Mouse (Mus musculus): Measurements from ENCODE around the gene Mrtfa. TPM values are rescaled to one million over a fixed set of nuclear protein-coding genes. Genes with fewer than 3 reads are reported as not detected.
A peak's percentile ranks its signal among the peaks of the same experiment; 100 is the strongest.
"Not testable (repeated sequence)": the region's sequence is repeated elsewhere in the genome, so short reads cannot be mapped to it uniquely, and the experiment has no call there.

The Mrtfa gene
- total RNA-seq (2021): 27.2 and 27.4 TPM in 2 replicates
- long read RNA-seq, partial matches to known transcripts: 4 of 11 reads
- long read RNA-seq, other reads (novel, unspliced or antisense): 7 of 11 reads

DNA sequence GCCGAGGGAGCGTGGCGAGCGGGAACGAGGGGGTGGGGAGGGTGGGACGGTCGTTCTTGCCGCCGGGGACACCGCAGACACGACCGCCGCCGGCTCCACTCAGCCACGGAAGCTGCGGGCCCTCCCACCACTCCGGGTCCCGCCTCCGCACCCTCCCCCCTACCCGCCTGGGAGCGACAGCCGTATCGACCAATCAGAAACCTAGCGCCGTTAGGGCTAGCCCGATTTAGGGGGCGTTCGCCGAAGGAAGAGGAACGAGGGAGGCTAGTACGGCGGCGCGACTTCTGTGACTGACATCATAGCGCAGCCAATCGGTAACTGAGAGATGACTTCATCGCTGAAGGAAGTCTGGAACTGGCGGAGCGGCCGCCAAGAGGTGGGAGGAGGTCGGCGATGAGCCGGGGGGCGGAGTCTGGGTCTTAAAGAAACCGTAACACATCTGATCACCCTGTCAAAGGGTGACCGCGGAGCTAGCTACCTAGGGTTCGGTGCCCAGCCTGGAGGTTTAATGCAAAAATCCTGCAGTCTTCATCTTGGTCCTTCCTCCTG is at the start of gene Mrtfa:
Gene Mrtfa (minus strand): TSS at position 128 of the 549 bp plus-strand sequence.
- peak; percentile 99 for DNase-seq

DNA sequence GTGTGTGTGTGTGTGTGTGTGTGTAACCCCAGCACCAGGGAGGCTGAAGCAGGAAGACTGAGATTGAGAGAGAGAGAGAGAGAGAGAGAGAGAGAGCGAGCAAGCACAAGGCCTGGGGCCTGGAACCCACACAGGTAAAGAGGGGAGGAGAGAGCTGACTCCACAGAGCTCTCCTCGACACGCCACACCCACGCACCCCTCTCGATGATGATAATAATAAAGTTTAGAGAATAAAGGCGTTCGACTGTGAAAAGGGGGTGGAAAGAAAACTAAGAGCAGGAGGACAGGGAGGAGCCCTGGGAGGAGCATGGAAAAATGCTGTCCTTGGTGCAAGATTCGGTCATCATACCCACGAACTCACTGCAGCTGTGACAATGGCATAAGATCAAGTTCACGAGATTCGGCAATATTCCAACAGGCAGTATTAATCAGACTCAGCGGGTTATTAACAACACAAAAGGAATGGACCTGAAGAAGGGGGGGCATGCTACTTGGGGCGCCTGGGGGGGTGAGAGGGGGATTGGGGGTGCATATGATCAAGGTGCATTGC is 49.3 kb upstream of the Mrtfa start:
- DNase-seq: no peak

DNA sequence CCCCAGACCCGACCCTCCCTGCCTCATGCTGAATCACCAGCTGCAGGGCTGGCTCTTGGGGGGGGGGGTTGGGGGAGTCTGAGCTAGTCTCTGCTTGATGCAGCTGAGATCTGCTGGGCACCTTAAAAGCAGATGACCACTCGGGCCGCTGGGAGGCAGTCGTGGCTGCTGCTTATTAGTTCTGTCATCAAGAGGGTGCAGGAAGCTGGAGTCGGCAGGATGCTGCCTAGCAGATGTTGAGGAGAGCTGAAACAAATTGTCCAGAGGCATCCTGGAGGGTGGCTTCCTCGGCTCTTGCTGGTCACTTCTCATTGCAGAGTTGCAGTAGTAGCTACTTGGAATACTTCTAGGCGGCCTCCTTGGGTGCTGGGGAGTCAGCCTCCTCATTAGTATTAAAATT is 48.7 kb upstream of the Mrtfa start:
- DNase-seq: peak; percentile 50

DNA sequence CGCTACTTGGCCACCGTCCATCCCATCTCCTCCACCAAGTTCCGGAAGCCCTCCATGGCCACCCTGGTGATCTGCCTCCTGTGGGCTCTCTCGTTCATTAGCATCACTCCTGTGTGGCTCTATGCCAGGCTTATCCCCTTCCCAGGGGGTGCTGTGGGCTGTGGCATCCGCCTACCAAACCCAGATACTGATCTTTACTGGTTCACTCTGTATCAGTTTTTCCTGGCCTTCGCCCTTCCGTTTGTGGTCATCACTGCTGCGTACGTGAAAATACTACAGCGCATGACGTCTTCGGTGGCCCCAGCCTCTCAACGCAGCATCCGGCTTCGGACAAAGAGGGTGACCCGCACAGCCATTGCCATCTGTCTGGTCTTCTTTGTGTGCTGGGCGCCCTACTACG is 46.9 kb upstream of the Mrtfa start:
- no peak for DNase-seq

DNA sequence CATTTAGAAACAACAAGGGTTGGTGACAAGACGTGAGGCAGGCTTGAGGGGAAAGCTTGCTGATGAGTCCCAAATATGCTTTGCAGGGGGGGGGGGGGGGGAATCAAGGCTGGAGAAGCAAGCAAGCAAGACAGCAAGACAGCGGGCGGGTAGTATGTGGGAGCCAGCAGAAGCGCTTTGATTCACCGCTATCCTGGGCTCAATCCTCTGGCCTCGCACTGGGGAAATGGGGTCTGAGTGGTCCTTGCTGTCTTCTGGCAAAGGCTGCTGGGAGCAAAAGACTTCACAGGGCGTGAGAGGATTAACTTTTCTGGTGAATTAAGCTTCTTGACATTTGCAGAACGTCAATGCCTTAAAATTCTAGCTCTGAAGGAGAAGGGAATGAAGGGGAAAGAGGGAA is 45.5 kb upstream of the Mrtfa start:
- DNase-seq: no peak

DNA sequence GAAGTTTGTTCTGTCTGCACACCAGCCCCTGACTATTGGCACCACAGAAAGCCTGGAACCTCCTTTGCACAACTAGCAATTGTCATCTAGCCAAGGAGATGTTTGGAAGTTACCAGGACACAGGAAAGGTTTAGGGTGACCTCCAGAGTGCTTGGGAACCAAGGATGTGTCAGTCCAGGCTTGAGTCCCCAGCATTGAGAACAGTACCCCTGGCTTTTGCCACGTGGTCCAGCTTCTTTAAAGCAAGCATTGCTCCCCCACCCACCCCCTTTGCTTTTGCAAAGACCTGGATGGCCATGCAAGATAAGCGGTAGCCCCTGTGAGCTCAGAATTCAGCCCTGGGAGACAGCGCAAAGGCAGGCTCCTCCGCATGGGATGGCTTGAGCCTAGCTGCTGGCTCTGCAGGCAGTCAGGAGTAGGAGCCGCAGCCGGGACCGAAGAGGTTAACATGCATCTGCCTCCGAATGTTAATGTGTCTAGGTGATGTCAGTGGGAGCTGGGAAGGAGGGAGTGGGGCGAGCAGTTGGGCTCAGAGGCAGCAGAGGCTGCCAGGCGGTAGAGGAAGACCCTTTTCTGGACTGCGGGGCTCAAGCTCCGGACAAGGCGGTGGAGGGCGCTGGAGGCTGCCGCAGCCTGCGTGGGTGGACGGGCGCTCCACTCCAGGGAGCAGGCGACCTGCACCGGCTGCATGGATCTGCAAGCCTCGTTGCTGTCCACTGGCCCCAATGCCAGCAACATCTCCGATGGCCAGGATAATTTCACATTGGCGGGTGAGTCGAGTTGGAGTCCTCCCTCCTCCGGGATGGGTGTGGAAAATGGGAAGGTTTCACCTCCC is 44.7 kb upstream of the Mrtfa start, which contains the start of gene Mchr1:
Gene Mchr1 (plus strand): TSS at position 414 of the 835 bp plus-strand sequence.
- DNase-seq: peak; percentile 57

DNA sequence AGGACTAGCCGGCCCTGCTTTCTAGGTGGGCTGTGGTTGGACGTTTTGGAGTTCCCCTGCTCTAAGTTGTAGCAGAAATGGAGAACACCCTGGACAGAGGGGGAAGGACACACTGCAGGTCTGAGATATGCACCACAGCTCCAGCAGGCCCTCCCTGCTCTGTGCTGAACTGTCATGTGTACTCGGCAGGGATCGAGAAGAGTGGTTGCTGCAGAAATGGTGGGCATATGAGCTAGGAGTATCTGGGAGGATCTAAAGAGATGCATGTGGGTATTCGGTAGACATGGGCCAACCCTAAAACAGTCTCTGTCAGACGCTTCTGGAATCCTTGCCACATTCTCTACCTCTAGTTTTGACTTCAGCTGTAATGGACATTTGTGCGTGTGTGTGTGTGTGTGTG is 40.8 kb upstream of the Mrtfa start:
- DNase-seq: no peak

DNA sequence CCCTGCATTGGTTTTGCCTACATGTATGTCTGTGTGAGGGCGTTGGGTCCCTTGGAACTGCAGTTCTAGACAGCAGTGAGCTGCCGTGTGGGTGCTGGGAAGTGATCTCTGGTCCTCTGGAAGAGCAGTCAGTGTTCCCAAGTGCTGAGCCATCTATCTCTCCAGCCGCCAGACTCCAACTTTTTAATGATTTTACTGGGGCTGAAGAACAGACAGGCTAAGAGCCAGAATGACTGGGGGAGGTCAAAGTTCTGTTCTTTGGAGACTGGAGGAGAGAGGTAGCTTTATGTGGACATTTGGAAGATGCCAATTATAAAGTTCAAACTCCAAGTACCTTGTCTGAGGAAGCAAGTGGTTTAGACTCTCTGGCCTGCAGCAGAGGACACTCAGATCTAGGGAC is 39.2 kb upstream of the Mrtfa start:
- DNase-seq: no peak

DNA sequence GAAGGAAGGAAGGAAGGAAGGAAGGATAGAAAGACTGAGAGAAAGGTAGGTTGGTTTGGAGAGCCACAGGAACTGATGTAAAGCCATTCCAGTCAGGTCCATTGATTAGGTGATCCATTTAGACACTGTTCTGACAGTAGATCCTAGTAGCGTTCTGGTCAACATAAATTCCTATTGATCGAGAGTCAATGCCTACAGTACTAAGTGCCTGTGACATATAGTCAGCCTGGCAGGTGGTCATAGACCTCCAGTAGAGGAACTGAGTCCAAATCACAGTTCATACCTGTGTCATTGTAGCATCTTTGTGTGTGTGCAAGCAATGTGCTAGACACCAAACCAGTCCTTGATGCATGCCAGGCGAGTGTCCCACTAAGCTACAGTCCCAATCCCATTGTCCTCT is 37.7 kb upstream of the Mrtfa start:
- no peak for DNase-seq

DNA sequence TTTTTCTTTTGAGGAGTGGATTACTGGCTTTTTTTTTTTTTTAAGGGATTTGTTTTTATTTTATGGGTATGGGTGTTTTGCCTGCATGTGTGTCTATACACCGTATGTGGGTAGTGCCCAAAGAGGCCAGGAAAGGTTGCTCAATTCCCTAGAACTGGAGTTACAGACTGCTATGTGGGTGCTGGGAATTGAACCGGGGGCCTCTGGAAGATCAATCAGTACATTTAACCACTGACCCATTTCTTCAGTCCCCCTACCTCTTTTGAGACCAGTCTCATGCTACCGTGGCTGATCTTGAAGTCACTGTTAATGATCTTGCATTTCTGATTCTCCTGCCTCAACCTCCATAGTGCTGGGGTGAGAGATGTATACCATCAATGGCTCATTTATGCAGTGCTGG is 36.7 kb upstream of the Mrtfa start:
- no peak for DNase-seq

DNA sequence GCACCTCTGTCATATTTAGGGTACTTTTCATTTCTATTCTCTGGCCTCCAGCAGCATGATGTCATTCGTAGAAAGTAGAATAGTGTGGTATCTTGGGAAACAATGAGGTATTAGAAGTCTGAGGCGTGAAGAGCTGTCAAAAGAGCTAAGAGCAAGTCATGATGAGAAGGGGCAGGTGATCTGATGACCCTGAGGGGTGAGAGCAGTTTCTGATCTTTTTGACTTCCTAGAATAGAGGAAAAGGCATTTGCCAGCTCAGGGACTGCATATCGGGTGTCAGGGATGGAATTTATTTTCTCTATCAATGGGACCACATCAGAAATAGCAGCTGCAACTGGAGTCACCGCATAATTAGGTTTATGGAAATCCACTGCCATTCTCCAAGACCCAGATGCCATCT is 36.2 kb upstream of the Mrtfa start:
- DNase-seq: no peak

DNA sequence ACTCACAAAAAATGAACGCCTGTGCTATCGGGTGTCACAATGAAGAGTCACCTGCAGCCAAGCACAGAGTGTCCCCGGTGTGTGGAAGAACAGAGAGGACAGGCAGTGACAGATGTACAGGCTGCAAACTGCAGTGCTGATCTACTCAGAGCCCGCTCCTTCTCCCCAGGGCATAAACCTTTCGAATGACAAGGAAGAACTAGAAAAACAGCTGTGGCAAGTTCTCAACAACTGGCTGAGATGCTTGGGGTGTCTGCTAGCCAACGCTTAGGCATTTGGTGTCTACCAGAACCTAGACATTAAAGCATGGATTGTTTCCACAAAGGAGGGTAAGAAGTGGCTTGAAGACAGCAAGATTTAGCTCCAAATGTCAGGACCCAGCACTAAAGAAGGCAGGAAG is 35.2 kb upstream of the Mrtfa start:
- no peak for DNase-seq

DNA sequence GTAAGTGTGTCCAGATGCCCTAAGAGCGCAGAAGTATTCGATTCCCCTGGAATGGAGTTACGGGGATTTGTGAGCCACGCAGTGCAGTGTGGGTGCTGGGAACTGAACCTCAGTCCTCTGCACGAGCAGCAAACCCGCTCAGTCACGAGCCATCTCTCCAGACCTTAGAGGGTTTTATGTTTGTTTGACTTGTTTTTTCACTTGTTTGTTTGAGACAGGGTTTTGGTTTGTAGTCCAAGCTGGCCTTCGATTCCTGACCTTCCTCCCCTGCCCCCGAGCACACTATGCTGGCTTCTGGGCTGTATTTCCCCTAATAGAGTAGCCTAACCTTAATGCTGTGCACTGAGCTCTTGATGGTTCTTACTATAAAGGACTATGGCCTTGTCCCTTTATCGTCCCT is 34.5 kb upstream of the Mrtfa start:
- no peak for DNase-seq

DNA sequence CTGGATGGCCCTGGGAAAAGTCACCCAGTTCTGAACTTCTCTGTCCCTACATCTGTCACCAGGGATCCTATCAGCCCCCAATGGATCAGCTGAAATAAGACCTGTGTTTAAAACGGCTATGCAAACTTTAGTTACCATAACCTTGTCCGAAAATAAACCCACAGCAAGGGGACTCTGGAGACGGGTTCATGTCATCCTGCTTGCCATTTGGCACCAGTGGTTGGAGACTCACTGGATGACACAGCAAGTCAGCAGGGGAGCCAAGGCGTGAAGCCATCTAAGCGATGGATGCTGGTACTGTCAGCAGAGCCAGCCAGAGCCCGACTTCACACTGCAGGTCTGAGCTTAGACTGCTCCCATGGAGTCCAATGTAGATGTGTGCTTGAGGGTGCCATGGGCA is 30.9 kb upstream of the Mrtfa start:
- no peak for DNase-seq

DNA sequence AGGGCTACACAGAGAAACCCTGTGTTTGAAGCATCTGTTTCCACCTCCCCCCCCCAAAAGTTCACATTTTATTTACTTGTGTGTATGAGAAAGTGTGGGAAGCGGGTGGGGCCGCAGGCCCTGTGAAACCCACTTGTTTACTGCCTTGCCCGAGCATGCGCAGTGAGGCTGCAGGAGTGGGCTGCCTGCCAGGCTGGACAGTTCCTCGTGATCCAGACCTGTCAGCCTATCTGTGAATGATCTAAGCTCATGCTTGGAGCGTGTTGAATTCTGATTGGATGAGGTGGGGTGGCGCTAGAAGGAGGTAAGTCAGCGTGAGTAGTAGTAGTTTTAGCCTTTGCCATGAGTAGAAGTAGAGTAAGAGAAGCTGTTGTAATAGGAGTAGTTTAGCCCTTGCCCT is 29.5 kb upstream of the Mrtfa start:
- DNase-seq: not testable (repeated sequence)

DNA sequence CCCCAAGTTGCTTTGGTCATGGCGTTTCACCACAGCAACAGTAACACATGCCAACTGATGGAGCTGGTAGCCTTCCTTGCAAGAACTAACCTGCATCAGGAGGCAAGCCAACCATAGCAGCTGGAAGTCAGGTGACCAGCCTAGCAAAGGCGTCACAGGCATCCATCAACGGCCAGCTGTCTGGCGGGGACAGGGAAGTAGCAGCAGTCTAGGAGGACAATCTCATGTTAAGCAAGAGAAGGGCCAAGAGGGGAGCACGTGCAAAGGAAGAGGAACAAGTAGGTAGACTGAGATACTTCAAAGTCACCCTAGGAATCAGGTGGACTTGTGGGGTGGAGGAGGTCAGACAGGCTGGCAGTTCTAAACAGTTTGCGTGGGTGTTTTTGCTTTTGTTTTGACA is 28.5 kb upstream of the Mrtfa start:
- DNase-seq: no peak

DNA sequence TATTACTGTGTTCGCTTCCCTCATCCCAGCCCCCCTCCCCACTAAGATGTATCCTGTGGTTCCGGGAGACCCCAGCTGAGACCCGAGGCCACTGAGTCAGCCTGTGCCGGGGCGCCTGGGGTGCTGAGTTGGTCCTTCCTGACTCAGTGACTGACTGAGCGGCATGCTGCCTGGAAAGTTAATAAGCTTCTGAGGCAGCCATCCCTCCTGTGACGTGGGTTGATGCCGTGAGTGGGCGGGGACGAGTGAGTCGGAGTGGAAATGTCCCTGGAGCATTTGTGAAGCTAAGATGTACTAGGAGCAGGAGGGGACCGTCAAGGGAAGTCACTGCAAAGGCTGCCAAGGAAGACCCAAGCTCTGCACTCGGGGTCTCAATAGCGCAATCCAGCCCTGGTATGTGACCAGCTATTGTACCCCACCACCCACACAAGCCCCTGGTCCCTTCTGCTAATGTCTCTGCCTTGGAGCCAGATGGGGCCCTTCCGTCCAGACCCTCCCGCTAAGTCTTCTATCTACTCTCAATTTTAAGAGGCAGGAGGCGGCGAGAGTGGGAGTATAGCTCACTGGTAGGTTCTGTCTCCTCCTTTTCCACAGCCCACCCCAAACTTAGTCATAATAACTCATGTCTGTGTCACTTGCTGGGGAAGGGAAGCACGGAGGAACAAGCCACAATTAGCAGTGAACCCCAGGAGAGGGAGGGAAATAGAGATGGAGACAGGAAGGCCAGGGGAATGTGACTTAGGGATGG is 26.5 kb upstream of the Mrtfa start:
- DNase-seq: no peak

DNA sequence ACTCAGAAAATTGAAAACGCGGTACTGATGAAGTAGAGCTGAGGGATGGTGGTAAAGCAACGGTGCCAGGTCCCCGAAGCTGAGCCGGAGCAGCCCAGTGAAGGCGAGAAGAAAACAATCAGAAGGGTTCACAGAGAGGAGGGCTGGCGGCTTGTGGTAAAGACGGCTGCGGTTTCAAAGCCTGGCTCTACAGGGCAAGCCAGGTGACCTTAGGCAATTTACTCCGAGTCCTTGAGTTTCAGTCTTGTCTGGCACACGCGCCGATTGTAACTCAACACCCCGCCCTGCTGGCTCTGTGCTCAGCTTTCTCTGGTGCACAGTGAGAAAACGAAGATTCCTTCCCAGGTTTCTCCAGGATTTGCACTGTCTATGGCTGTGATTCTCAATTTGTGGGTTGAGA is 22.4 kb upstream of the Mrtfa start:
- DNase-seq: peak; percentile 53

DNA sequence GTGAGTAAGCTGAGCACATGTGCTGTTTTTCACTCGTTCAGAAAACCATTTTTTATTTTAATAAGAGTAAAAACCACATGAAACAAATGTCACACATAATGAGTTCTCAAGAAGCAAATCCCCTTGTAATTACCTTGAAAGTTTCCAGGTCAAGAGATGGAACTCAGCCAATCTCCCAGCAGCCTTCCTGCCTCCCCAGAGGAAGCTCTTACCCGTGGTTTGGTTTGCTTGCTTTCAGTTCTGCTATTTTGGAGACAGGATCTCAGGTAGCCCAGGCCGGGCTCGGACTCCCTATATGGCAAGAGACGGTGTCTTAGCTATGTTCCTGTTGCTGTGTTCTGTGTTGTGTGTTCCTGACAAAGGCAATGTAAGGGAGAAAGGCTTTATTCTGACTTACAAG is 19.9 kb upstream of the Mrtfa start:
- no peak for DNase-seq

DNA sequence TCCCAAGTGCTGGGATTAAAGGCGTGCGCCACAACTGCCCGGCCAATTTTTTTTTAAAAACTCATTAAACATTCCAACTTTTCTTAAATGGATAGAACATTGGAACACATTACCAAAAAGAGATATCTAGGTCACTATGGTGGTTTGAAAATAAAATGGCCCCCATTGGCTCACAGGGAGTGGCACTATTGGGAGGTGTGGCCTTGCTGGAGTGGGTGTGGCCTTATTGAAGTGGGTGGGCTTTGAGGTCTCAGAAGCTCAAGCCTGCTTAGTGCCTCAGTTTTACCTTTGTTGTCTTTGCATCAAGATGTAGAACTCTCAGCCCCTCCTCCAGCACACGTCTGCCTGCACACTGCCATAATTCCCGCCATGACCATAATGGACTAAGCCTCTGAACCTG is 11.9 kb upstream of the Mrtfa start:
- no peak for DNase-seq

DNA sequence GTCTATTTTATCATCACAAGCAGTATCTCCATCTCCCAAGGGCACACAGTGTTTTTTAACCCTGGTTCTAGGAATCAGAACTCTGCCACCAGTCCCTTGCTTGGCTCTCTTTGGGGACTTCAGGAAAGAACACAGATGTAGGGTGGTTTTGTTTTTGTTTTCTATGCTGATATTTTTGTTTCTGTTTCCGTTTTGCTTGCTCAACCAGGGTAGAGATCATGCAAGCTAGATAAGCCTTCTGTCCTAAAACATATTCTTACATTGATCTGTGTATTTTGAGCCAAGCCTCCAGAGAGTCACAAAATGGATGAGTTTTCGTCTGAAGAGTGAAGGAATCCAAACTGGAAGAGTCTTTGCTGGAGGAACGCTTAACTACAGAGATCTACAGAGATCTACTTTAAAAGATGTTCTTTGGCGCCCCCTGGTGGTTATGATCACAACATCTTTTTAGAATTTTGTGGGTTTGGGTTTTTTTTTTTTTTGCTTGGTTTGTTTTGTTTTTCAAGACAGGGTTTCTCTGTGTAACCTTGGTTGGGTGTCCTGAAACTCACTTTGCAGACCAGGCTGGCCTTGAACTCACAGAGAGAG is 8.9 kb upstream of the Mrtfa start:
- DNase-seq: peak; percentile 71

DNA sequence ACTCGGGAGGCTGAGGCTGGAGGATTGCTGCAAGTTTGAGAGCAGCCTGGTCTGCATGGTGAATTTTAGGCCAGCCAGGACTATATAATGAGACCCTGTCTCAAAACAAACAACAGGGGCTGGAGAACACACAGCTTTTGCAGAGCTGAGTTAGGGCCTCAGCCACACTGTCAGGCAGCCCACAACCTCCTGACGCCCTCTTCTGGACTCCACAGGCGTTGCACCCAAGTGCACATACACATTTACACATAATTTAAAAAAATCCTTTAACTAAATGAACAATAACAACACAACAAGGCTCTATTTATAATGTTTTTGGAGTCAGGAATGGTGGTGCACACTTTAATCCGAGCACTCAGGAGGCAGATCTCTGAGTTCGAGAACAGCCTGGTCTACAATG is 7.9 kb upstream of the Mrtfa start:
- no peak for DNase-seq

DNA sequence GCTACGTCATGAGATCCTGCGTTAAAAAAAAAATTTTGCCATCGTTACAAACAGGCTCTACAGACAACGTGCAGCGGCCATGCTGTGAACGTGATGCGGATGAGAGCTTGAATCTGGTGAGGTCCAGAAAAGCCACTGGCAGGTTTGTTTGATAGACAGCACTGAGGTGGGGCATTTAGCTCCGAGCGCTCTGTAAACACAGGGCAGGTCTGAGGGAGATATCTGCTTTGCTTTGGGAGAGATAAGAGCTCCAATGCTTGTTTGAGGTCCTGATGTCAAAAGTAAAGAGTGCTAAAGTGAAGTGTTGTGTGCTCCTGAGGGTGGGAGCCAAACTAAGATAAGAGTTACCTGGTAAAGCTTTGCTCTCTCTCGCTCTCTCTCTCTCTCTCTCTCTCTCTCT is 6.6 kb upstream of the Mrtfa start:
- no peak for DNase-seq

Measured in adrenal gland, postnatal 25 days (tissue).